Mouse (Mus musculus): ENCODE measurements around the gene Auts2. TPM values are rescaled to one million over a fixed set of nuclear protein-coding genes. Genes with fewer than 3 reads are reported as not detected.
A peak's percentile ranks its signal among the peaks of the same experiment; 100 is the strongest.

The Auts2 gene
- total RNA-seq, 2 experiments from 2014 or later = 28.8 to 35.3 TPM

DNA sequence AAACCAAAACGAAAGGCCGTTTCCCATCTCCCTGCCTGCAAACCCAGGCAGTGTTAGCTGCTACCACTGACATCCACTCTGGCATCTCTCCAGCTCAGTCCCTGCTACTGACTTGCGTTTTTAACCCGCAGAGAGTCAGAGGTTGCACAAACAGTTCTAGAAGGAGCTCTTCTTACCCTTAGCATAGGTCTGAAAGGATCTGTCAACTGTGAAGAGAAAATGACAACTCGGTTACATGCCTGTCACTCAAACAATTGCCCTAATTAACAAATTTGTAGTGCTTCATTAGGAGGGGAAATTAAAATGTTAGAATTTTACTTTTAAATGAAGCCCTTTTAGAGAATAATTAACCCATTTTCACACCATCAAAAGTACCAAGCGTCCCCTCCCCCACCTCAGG, 1083.2 kb downstream of the Auts2 start:
- no peak for DNase-seq
- intact Hi-C loops (cut with DNase I) = no loop called here

DNA sequence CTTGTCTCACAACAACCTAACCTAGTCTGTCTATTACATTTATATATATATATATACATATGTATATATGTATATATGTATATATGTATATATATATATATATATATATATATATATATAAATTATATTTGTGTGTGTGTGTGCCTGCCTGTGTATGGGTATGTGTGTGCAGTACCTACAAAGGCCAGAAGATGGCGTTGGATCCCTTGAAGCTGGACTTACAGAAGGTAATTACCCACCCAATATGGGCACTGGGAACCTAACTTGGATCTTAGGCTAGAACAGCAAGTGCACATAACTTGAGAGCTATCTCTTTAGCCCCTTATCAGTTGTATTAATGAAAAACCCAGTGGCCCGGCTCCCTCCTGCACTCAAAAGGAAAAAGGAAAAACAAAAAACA, 1083.6 kb downstream of the Auts2 start:
- intact Hi-C loops (cut with DNase I) = no loop called here

DNA sequence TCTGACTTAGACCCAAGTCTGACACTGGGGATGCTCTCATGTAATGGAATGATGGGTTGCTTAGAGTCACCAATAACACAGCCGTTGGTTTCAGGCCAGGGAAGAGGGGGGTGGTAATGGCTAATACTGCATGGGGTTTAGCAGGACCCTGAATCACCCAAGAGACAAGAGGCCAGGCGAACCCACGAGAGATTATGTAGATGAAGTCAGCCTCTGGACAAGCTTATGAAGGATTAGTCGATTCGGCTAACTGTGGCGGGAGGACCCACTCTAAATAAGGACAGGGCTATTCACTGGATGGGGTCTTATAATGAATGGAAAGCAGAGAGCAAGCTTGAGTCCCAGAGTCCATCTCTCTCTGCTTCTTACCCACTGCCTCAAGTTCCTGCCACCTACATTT, 1084.4 kb downstream of the Auts2 start:
- intact Hi-C loops (cut with DNase I) = no loop called here

More for the DNA sequence above, 1083.6 kb downstream of the Auts2 start:
- no peak for DNase-seq

DNA sequence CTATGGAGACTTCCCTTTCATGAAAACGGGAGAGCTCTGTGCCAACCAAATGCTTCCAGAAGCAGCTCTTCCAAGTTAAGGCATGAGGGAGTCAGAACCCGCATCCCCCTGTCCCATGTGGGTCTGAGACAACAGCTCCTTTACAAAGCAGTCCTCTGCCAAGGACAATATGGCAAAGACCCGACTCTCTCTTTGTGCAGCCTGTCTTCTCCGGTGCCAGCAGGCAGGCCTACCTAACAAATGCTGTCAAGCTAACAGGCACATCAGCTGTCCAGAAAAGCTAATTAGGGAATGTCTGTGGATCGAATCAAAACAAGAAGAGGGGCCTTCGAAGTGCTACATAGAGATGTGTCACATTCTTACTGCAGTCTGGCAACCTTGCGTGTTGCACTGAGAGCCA, 1085.1 kb downstream of the Auts2 start:
- intact Hi-C loops (cut with DNase I) = no loop called here
- no peak for DNase-seq

More for the DNA sequence above, 1084.4 kb downstream of the Auts2 start:
- no peak for DNase-seq

DNA sequence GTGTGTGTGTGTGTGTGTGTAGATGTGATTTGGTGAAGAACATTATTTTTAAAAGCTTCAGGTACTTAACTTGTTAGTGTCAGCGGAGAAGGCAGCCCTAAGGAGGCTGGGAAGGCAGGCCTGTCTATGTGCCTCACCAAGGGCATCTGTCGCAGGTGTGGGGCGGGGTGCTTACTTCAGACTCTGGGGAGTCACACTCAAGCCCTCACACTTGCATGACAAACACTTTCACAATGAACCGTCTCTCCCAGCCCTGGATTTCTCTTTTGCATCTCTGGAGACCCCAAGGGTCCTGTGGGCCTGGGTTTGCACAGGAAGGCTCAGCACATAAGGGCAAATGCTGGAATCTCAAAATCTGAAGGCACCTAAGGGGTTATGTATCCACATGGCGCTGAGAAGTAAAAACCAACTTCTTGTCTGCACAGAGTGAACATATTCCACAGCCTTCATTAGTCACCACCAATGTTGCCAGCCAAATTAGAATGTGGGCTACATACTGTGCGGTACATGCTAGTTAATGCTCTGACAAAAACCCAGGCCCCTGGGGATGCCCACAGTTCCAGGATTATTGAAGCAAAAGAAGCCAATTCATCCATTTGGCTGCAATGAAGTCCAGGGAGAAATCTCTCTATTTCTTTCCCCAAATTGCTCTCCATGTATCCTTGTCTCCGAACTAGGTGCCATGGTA, 1093.8 kb downstream of the Auts2 start:
- intact Hi-C loops (cut with DNase I) = no loop called here
- no peak for DNase-seq

DNA sequence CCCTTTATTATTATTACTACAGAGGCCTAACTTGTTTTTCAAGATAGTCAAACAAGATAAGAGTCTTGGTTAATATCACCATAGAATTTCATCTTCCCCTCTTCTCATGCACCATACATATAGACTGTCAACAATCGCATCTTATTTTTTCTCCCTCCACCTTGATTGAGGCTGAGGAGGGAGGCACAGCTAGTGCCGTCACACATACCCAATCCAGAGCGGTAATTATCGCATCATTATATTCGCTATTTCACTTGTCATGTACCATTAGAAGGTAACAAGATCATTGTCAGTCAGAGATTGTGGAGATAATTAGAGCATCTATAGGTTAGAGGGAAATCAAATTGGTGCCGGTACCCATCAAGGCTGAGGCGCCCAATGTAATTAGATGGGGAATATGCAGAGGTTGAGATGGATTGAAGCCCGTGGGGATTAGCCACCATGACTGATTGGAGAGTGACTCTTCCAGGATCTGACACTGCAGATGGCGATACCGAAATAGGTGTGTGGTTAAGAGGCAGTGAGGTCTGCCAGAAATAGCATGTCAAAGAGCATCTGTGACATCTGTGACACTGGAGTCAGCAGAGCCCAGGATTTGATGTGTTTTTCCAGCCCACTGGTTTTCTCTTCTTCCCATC, 1107.8 kb downstream of the Auts2 start:
- DNase-seq = no peak
- intact Hi-C loops (cut with DNase I) = loop anchor here (10.0 kb wide), 1 partner anchor 1141 kb away; no protein-coding TSS in a partner anchor

DNA sequence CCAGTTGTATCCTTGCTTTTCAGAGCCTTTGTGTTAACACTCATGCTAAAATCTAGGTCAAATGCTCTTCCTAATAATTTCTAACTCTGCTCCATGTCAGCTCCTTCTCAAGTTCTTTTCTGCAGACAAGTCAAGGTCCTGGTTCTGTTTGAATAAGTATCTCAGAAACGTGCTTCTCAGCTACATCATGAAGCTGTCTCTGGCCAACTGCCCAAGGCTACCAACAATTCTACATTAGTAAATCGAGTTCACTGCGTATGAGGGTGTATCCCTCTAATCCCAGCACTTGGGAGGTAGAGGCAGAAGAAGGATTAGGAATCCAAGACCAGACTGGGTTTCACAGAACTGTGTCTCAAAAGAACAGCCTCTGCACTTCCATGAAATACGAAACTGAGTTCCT, 1109.9 kb downstream of the Auts2 start:
- no peak for DNase-seq
- intact Hi-C loops (cut with DNase I) = loop anchor here (10.0 kb wide), 1 partner anchor 1138 kb away; no protein-coding TSS in a partner anchor

DNA sequence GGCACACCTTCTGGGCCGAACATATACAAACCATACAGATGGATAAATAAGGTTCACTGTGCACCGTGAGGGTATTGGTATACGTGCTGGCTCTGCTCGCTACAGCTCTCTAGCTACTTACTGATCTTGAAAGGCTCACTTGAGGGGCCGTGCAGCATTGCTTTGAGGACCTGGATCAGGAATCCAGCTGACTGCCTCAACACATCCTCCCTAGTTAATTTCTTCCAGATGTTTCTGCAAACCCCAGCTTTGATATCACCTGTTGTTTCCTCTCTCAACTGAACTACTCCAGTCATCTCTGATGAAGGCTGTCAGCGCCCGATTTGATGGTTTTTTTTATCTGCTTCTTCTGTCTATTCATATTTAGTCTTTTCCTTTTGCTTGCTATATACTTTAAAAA, 1111.2 kb downstream of the Auts2 start:
- intact Hi-C loops (cut with DNase I) = loop anchor here (10.0 kb wide), 1 partner anchor 1137 kb away; no protein-coding TSS in a partner anchor
- no peak for DNase-seq

DNA sequence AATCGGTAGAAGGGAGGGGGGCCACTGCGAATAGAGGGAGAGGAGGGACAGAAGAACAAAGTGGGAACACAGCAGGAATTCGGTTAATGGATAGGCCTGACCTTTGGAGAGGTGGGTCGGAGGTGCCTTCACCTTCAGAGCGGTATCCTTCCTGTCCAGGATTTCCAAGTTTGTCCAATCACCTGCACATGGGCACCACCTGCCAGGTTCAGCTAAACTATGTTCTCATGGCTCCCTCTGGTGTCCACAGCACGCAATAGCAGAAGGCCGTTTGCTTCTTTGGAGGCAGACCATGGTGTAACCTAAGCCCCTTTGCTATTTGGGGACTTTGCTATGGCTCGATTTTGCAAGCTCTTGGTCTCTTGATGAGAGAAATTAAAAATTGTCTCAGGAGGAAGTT, 1113.0 kb downstream of the Auts2 start:
- intact Hi-C loops (cut with DNase I) = loop anchor here (10.0 kb wide), 1 partner anchor 1135 kb away; no protein-coding TSS in a partner anchor
- peak; percentile 42 to 60 for DNase-seq

DNA sequence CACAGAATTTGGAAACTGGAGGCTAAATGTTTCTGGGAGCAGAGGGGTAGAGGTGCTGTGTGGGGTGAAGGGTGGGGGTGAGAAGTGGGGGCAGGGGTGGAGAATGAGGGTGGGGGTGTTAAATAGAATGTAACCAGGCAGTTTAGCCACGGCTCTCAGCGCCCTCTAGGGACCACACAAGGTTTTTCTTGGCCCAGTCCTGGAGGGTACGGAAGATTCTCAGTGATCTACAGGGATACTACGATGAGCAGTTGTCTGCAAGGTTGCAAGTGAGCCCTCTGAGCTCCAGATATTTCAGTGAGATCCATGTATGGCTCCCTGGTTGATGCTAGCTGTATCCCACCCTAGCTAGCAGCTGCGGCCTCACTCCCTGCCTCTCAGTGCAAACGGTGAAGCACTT, 1113.6 kb downstream of the Auts2 start:
- DNase-seq = no peak
- intact Hi-C loops (cut with DNase I) = loop anchor here (2.0 to 5.0 kb wide), 5 partner anchors 122 to 569 kb away; partner anchors contain the start of gene Galnt17

DNA sequence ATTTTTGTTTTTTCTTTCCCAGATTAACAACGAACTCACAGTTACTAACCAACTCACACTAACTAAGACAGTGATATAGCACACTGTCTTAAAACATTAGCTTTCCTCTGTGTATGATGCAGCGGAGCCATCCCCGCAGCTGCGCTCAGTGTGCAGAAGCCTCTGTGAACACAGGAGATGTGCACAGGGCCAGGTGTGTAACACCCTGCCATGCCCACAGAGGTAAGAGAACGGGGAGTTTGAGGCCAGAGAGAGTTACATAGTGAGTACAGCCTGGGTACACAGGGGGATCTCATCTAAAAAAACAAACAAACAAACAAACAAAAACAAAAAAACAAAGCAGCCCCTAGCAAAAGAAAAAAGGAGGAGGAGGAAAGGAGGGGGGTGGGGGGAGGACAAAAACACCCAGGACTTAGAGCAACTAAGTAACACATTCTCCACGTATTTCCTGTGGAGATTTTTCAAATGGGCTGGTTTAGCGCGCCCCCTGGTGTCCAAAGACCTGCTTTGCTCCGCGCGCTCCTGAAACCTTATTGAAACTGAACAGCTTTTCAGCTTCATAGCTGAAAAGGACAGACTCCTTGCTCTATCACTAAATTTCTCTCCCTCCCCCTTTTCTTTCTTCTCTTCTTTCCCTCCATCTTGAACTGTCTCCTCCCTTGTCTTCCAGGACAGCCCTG, 1115.3 kb downstream of the Auts2 start:
- intact Hi-C loops (cut with DNase I) = loop anchor here (1.0 to 5.0 kb wide), 6 partner anchors 121 to 567 kb away; partner anchors contain the start of gene Galnt17
- peak; percentile 75 to 82 for DNase-seq

DNA sequence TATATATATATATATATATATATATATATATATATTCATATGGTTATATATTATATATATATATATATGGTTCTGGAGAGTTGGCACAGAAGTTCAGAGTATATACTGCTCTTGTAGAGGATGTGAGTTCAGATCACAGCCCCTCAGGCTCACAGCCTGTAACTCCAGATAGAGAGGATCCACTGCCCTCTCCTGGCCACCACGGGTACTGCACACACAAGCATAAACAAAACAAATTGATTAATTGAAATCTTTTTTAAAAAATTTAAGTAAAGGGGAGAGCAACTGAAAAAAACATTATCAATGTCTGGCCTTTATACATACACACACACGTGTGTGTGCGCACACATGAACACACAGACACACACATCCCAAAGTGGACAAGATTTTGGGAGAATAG, 1120.4 kb downstream of the Auts2 start:
- intact Hi-C loops (cut with DNase I) = no loop called here
- DNase-seq = no peak

DNA sequence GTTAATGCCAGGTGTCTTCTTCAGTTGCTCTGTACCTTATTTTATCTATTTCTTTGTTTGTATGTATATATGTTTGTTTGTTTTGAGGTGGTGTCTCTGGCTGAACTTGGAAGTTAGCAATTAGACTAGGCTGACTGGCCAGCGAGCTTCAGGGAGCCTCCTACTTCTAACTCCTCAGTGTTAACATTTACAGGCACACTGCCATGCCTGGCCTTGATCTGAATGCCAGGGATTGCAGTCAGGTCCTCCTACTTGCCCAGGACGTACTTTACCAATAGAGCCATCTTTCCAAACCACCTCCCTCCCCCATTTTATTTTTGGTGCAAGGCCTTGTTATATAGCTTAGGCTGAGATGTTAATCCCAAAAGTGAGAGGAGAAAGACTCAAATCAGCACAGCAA, 1122.7 kb downstream of the Auts2 start:
- no peak for DNase-seq
- intact Hi-C loops (cut with DNase I) = no loop called here

DNA sequence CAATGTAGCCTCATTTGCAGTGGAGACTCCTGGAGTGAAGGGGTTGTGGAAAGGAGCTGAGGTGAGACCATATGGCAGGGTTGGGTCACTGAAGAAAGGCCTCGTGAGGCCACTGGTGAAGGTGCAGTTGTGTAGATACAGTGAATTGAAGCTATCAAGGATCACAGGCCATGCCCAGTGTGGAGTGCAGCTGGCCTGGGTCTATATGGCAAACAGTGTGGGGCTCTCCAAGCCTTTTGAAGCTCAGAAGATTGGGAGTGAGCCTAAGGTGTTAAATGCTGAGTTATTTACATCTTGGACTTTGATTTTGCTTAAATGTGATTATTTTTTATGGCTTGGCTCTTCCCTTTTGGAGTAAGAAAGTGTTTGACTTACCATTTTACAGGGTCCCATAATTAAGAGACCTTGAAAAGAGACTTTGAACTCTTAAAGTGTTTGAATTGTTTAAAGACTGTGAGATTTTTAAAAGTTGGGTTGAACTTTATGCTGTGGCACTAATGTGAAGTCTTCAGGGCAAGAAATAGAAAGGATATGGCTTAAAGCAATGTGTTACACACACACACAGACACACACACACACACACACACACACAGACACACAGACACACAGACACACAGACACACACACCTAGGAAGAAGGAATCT, 1127.1 kb downstream of the Auts2 start:
- intact Hi-C loops (cut with DNase I) = no loop called here
- no peak for DNase-seq

DNA sequence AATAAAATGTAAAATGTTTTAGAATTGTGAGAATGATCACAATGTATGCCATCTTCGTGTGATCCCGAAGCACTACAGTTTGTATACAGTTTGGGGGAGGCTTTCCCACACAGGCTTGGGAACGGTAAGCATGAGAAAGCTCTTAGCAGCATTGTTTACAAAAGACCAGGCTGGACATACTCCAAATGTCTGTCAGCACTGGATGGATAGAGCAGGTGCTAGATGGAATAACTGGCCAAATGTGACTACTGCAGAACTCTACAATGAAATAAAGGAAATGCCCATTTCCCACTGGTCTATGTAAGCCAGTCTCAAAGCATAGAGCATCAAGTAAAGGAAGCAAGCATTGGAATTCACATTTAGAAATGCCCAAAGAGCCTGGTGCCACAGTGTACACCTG, 1144.9 kb downstream of the Auts2 start:
- no peak for DNase-seq
- intact Hi-C loops (cut with DNase I) = no loop called here

DNA sequence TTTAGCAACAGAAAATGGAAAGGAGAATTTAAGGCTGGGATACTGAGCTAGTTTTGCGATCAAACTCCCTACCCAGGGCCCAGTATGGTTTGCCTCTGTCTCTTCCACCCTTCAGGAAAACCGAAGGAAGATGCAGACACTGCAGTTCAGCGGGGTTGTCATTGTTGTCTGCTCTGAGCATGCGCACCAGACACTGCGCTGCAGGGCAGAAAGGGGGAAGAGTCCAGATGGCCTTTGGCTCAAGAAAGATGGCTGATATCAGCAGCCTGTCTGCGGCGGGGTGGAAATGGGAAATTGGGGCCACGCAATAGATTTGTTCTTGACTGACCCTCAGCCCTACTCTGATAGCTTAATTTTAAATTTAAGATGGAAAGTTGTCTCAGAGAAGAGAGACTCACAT, 1147.4 kb downstream of the Auts2 start:
- DNase-seq = no peak
- intact Hi-C loops (cut with DNase I) = no loop called here
